Mouse (Mus musculus): ENCODE measurements at regions not wholly inside any gene's neighbourhood (a gene's known extent, or its start where the extent isn't known, plus 50 kb on each side); places are given as distances from the start of the nearest gene placed in this dataset.

DNA sequence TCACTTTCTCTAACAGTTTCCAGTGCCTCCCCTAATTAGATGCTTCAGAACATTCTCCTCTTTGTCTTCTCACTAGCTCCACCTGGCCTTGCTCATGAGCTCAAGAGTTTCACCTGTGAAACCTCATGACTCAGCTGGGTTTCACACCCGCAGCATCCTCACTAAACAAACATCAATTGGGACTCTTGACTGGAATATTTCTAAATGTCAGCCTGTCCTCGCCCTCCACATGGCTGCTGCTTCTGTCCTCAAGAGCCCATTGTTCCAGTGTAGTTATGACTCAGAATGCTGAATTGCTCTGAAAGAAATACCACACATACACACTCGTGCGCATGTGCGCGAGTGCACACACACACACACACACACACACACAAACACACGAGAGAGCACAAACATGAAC, 407.2 kb downstream of the Prss52 start:
- DNase-seq, result no peak

DNA sequence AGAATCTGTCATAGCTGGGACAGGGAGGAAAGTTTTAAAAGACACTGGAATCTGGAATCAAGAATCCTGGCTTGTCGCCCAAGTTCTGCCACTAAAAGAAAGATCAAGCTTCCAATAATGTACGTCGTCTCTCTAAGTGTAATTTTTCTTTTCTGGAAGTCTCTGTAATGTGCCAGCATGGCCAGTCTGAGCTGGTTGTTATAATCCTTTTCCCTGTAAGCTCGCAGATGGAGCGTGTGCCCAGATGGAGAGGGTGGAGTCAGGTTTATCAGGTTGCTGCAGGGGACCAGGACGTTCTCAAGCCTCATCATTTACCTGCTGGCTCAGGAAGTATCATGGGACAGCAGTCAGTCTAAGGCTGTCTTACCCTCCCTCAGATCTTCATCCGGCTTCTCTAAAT, 408.6 kb downstream of the Prss52 start:
- no peak for DNase-seq

DNA sequence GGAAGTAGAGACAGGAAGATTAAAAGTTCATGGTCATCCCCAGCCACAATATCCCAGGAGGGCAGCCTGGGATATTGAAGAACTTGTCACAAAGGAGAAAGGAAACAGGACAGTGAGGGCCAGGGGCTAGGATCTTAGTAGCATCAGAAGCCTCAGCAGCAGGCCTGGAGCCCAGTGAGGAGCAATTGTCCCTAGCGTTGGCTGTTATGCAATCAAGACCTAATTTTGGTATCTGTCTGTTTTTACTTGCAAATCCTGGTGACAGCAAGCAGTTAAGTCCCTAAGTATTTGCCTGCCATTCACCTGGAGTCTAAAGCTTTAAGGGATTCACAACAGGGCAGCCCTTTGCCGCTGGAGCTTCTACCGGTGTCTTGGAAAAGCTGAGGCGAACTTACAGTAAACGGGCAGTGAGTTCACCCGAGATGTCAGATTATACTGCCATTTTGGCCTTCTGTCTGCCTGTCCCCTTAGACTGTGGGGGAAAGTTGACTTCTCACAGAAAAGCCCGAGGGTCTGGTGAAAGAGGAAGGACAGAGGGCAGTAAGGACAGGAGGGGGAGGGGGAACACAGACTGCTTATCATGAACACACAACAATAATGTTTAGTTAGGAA, 413.6 kb downstream of the Prss52 start:
- no peak for DNase-seq

DNA sequence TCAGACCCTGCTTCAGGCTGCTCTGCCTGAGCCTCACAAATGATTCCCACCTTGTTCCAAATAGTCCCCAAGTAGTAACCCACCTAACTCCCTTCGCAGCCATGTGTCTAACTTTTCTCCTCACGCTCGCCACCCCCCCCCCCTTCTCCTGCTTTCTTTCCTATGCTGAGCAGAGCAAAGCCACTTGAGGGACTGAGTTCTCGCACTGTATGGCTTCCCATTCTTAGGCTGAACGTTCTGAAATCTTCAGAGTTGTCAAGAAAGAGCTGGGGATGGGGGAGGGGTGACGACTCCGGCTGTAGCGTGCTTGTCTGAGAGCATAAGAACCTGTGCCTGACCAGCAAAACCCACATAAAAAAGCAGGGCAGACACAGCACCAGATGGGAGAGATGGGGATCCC, 420.6 kb downstream of the Prss52 start:
- DNase-seq, result no peak

DNA sequence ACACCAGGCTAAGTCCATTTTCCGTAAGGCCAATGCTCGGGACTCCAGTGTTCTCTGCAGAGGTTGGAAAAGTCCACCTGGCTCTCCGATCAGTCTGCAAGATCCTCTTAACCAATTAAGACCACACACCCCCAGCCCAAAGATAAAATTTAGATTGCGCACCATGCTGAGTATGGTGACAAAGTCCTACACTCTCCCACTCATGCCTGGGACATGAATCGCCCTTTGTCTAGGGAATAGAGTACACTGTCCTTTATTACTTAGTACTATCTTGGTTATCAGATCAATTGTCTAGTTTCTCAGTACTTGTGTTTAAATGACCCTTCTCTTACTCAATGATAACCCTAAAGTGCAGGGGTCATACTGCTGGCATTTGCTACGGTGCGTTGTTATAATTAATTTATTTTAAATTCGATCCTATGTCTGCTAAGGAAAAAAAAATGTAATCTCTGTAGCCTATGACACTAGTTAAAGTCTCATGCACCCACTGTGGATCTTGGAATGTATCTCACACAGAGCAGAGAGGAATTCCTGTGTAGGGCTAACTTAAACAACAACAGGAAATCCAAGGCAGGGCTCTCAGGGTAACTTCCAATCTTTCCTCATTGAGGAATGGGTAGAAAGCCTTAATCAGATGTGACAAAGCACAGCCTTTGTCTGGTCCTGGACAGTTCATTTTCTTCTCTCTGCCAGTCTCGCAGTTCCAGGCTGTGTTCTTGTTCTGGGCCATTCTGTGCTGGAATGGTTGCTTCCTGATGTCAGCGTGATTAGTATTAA, 421.4 kb downstream of the Prss52 start:
- DNase-seq, result no peak

DNA sequence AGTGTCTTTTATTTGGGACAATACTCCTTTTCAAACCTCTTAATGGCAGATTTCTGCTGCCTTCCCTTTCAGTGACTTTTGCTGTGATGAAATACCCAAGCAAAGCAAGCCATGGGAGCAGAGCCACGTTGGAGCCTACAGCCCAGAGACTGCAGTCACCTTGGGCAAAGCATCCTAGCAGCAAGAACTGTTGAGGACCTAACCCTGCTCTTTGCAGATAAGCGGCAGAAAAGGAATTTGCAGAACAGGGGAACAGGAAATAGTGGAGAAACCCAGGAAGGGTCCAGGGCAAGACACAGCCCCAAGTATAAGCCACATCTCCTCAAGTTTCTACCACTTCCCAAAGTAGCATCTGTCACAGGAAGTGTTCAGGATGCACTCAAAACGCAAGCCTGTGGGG, 426.5 kb downstream of the Prss52 start:
- no peak for DNase-seq

DNA sequence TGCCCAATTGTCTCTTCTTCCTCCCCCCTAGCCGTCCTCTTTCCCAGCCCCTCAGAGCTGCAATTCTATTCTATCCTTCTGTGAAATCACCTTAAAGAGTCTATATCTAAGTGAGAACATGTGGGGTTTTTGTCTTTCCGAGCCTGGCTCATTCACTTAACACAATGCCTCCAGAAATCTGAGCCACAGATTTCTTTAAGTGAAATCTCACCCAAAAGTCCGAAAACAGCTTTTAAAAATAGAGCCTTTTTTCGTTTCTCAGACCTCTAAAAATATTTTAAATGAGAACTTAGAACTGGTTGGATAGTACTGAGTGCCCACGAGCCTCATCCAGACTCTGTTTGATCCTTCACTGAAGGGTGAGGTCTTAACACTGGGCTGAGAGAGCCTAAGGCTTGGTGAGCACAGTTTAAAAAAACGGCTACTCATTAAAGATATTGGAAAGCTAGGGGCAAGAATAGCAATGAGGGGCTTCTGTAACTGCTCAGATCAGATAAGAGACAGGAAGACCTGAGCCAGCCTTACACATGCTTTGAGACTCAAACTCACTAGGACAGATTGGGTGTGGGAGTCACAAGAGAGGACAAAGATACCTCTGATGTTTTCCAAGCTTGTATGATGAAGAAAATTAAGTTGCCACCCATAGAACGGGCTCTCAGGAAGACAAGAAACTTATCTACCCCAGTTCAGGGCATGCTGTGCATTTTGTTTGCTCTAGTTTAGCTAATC, 427.3 kb downstream of the Prss52 start:
- no peak for DNase-seq

DNA sequence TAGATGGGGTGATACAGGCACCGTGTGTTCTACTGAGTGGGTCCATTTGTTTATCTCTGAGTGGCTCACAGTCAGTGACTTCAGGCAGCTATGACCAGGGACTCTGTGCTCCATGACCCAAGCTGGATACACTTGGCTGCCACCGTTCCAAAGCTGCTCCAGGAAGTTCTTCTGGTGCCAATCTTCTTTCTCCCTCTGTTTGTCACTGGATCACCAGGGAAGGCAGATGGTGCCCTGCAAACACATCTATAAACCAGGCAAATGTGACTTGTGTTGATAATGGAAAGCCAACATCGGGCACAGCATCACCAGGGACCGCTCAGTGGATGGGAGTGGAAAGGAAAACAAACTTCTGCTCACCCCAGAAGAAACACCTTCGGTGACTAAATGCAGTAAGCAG, 428.3 kb downstream of the Prss52 start:
- no peak for DNase-seq

DNA sequence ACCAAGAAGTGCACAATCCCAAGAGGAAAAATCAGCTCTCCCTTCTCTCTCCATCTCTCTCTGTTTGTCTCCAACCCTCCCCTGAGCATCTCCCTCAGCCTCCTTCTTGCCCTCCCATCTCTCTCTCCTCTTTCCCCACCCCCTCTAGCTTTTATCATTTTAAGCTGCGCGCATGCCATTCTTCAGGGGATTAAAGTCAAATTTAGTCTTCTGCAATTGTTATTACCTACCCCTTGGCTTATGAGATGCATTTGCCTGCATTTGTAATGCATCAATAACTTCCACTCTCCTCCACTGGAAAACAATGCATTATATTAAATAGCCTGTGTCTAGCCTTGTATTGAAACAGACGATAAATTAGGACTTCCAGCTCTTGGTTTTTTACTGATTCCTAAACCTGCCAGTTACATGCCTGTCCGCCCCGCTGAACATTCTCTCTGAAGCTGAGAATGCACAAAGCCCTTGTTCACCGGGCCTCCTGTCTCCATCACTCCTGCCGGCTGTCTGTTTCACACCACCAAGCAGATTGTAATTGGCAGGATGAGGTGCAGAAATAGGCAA, 429.6 kb downstream of the Prss52 start:
- no peak for DNase-seq

DNA sequence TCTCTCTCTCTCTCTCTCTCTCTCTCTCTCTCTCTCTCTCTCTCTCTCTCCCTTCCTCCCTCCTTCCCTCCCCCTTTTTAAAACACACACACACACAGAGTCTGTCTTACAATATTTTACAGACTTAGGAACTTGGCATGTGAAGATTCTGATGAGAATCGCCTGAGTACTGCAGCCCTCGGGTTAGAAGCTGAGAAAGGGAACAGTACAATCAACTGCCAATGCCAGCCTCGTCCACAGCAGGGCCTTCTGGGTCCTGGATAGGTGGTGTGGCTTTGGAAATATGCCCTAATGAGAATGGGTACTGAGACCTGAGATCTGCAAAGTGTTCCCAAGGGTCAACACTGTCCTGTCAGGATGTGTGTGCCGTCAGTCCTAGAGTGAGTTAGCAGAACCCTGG, 430.1 kb downstream of the Prss52 start:
- DNase-seq, result no peak

DNA sequence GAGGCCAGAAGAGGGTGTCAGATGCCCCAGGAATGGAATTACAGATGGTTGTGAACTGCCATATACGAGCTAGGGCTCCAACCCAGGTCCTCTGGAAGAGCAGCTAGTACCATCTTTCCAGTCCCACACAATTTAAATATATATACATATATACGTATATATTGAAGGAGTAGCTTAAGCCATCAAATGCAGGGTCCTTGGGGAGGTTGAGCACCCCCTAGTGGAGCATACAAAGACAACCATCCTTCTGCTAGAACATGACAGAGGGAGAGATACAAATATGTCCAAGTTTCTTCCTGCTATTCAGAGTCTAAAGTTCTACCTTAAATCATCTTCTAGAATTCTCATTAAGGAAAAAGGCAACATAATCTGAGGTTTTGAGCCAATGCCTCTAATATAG, 435.4 kb downstream of the Prss52 start:
- DNase-seq, result no peak

DNA sequence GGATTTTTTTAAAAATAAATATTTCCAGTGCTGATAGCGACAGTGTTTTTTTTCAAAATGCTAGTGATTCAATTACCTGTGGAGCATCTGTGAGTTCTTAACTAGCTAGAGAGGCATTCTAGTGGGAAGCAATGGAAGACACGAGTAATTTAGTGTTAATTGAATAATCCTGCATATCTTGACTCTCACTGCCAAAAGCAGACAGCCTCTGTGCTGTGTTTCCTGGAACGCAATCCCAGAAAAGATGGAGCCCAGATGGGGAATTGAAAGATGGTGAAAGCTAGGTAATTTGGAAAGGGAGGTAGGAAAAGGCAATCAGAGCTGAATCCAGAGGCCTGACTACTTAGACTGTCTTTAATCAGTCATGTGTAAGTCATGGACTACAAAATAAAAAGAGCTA, 441.0 kb downstream of the Prss52 start:
- DNase-seq, result no peak

DNA sequence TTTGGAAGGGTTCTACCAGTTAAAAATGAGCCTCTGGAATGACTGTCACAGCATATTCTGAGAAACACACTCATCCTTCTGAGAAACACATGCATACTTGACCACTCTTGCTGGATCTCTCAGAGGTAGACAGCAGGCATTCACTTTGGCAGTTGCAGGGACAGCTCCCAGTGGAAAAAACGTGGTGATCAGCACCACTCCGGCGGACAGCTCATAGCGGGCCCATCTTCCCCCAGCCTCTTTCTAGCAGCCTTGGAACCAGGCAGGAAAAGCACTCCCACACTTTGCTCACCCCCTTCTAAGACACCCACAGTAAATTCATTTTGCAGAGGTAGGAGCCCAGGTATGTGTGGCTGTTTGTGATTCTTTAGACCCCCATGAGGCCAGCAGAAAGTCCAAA, 442.7 kb downstream of the Prss52 start:
- DNase-seq, result peak; percentile 49

DNA sequence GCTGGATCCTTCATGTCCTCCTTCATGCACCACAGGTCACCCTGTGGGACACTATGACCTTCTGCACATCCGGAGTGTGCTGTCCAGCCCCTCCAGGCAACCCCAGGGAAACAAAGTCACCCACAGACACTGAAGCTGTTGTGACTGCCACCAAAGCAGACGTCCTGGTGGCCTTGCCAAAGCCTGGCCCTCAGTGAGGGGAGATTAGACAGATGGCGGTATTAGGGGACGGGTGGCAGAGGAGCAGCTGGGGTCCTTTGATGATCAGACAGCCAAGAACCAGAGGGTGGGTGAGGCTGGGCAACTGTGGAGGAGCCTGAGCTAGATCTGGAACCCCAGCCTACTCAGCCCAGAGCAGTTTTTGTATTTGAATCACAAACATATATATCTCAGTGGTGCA, 448.9 kb downstream of the Prss52 start:
- no peak for DNase-seq

DNA sequence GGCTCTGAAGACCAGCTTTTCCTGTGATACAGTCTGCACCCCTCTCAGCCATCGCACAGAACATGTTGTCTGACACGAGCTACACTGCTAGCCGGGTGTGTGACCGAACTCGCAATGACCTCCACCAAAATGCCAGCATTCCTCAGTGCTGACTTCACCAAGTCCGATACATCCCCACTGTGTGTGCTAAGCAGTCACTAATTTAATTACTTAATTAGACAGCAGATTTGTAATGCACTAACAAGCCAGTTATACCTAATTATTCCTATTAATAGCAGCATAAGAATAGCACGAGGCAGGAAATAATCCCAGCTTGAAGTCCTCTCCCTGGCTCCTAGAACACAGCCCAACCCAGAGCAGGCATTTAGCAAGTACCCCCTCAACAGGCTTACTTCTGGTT, 452.0 kb downstream of the Prss52 start:
- DNase-seq, result no peak

DNA sequence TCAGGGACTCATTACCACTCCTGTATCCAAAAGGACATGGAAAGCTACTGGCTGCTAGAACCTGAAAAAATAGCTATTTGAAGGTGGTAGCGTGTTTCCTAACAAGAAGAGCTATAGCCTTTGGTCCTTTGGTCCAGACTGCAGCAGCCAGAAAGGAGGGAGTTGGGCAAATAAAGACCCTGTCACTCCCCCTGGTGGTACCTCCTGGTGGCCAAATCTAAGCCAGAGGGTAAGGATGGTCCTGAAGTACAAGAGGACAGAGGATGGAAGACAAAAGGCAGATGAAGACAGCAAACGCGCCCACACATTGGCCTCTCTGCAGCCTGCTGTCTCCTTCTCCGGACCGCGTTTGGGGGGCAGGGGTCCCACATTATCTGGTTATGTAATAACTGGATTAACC, 453.4 kb downstream of the Prss52 start:
- DNase-seq, result no peak

DNA sequence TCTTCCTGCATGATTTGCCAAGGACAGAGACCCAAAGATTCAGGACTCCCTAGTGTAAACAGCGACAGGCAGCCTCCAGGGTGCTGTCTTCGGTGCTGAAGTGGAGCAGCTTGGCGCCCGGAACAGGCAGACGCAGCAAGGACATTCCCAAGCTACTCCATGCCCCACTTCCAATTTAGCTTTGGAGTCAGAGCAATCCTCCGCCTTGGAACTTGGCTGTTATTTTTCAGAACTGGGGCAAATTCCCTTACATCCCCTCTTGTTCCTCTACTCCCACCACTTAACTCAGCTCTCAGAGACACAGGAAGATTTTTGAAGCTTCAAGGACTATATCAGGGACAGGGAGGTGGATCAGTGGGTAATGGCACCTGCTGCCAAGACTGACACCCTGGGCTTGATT, 464.6 kb downstream of the Prss52 start:
- peak; percentile 12 for DNase-seq

DNA sequence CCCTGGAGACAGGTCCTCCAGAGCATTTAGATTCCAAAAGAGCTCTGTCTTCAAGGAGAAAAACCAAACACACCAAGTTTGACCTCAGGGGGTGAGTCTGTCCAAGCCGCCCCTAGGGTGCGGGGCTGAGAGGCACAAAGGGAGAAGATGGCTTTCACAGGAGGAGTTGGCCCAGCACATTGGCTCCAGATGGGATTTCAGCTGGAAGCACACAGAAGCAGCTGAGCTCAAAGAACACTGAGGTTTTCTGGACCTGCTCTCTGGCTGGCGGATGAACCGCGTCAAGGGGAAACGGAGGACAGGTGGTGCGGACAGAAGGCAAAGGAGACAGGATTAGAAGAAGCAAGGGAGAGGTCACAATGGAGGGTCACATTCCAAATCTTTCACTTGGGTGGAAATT, 466.9 kb downstream of the Prss52 start:
- DNase-seq, result no peak

DNA sequence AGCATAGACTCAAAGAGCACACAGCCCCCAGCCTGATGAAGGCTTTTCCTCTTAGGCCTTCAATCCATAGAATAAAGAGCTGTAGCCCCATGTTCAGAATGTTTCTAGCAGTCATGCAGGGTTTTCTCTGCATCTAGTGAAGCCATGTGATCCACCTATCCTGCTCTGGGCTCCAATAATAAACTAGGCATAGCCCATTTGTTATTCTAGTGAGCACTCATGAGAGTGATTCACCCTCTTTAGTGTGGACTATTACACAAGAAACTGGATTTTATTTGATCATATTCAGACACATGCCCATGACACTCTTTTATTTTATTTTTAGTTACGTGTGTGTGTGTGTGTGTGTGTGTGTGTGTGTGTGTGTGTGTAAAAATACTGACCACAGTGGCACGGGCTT, 468.7 kb downstream of the Prss52 start:
- no peak for DNase-seq

DNA sequence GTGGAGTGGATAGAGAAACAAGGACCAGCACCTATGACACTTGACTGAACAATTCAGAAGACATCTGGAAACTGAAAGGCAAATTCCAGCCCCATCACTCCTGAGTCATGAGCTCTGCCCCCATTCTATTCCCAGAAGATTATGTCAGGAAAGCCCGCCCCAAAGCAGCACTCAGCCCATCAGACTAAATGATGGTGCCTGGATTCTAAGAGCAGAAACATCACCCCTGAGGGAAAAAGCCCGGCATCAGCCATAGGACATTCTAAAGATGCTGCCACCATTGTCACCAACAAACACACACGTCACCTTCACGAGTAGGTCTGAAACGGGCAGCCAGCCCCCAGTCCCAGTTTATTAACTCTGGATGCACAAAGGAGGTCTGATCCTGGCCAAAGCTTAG, 469.7 kb downstream of the Prss52 start:
- no peak for DNase-seq

DNA sequence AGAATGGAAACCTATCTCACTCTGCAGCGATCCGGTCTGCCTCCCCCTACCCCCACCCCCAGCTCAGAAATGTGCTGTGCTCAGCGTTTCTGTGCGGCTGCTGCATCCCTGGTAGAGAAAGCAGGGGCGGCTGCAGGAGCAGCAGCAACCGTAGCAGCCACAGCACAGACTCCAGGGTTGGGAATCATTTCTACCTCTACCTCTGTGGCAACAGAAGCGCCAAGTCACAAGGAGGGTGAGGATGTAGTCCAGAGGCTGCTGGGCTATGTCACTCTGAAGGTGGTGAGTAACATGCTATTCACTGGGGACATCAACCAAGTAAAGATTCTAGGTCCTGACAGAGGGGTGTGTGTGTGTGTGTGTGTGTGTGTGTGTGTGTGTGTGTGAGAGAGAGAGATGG, 470.2 kb downstream of the Prss52 start:
- DNase-seq, result no peak

DNA sequence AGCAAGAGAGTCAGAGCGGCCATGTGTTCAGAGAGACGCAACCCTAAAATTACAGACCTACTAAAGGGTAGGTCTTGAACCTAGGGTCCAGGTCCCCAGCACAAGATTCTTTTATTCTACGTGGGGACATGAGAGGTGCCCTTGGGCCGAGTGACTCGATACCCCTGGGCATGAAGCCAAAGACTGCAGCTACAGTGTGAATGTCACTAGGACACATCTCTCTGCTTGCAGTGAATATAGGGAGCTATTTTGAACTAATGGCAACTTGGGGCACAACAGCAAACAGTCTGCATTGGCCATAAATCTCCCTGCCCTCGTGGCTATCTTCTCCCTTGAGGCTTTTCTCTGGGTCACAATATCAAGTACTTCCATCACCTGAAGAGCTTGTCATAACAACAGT, 470.7 kb downstream of the Prss52 start:
- DNase-seq, result no peak

DNA sequence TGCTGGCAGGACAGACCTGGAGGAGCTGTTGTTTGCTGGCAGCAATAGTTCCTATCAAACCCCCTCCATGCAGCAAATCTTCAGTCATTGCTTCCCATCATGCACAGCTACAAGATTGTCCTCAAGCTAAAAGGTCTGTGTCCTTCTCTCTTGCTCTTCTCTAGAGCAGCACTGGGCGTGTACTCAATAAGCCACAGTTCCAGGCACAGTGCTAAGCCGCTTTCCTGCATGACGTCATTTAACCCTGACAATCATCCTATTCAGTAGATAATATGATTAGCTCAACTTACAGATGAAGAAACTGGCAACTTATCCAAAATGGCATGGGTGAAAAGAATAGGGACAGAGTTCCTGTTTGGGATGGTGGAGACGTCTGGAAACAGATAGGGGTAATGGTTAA, 471.9 kb downstream of the Prss52 start:
- no peak for DNase-seq

DNA sequence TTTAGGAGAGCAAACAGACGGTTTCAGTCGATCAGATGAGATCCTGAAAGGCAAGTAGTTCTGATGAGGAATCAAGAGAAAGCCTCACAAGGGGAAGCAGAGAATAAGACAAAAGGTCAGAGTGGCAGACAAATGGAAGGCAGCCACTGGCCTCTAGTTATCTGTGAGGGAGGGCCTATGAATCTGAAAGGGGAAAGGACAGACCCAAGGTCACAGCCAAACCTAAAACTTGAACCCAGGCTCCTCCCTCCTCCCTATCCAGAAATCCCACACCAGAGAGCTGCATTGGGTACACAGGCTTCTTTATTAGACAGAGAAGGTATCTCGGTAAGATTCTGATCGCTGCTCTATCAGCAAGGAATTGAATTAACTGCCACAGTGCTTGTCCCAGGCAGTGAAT, 476.0 kb downstream of the Prss52 start:
- no peak for DNase-seq
